8 mouse cellular contexts compared by ENCODE assay signal in genomic region chr5:52618348-52619270, GRCm38 (mm10). TPM values are rescaled to one million over a fixed set of nuclear protein-coding genes. Genes with fewer than 3 reads are reported as not detected.
DNase-seq lines count a peak whose midpoint lies in the region; ATAC-seq and TF ChIP-seq lines count a peak whose summit lies in the region.

No protein-coding gene starts in this region.

- DNase-seq in brain, embryonic 18.5 days (ENCODE audit: low read depth, low spot score), result peak; percentile 61
- peak; percentile 89 for DNase-seq in forebrain, embryonic 14.5 days (ENCODE audit: low spot score)
- peak; percentile 67 to 75 for DNase-seq in layer of hippocampus, postnatal 10 days (ENCODE audit: low spot score in 2 of 2)
- DNase-seq in lung, postnatal 14 days, result peak; percentile 9
- peak; percentile 84 to 87 for DNase-seq in right cerebral cortex, postnatal 36 days (ENCODE audit: low spot score in 2 of 2)
- no peak for DNase-seq in ovary, postnatal 36 days (ENCODE audit: low spot score)

- WGBS in forebrain, embryonic 14.5 days, result under 1% methylated on average over 41 of the region's 41 CpGs
- WGBS in heart, embryonic 16.5 days, result 1% methylated on average over 41 of the region's 41 CpGs

- TF ChIP-seq CTCF in C2C12 (IDR thresholded peaks at IDR 0.05; ENCODE audit: control insufficient read depth, insufficient read depth, insufficient read length), result no peak

- H3K4me2 ChIP-seq in forebrain, embryonic 14.5 days (ENCODE audit: low read length), result peak overlapping the region; percentile 75
- peak overlapping the region; percentile 66 for H3K4me2 ChIP-seq in heart, embryonic 16.5 days (ENCODE audit: low read depth, low read length)

- H3K4me3 ChIP-seq in C2C12 (ENCODE audit: insufficient read depth, poor library complexity, severe bottlenecking), result no peak overlapping the region
- peak overlapping the region; percentile 37 for H3K4me3 ChIP-seq in forebrain, embryonic 14.5 days (ENCODE audit: low read depth, low read length)
- peak overlapping the region; percentile 43 for H3K4me3 ChIP-seq in heart, embryonic 16.5 days (ENCODE audit: low read length)

- peaks cover 12% of the 10 kb centered on the region for H3K4me1 ChIP-seq in forebrain, embryonic 14.5 days (ENCODE audit: control insufficient read depth, insufficient read depth, low read length)
- H3K4me1 ChIP-seq in heart, embryonic 16.5 days (ENCODE audit: control insufficient read depth, insufficient read depth, low read length), result peaks cover 23% of the 10 kb centered on the region

- no peaks in the 10 kb centered on the region for H3K27me3 ChIP-seq in C2C12 (ENCODE audit: control insufficient read depth, insufficient read depth, insufficient read length)
- no peaks in the 10 kb centered on the region for H3K27me3 ChIP-seq in forebrain, embryonic 14.5 days (replicated peaks; ENCODE audit: control insufficient read depth, insufficient read depth, low read length)
- no peaks in the 10 kb centered on the region for H3K27me3 ChIP-seq in heart, embryonic 16.5 days (ENCODE audit: control insufficient read depth, insufficient read depth, low read length)

- no peaks in the 10 kb centered on the region for H3K9me3 ChIP-seq in forebrain, embryonic 14.5 days (replicated peaks; ENCODE audit: control insufficient read depth, low read length)
- H3K9me3 ChIP-seq in heart, embryonic 16.5 days (replicated peaks; ENCODE audit: control insufficient read depth, low read length), result no peaks in the 10 kb centered on the region

- no peaks in the 10 kb centered on the region for H3K36me3 ChIP-seq in C2C12 (ENCODE audit: control insufficient read depth, insufficient read depth)
- no peaks in the 10 kb centered on the region for H3K36me3 ChIP-seq in forebrain, embryonic 14.5 days (ENCODE audit: control insufficient read depth, insufficient read depth, low read length)
- H3K36me3 ChIP-seq in heart, embryonic 16.5 days (ENCODE audit: control insufficient read depth, insufficient read depth), result no peaks in the 10 kb centered on the region

- peak; percentile 91 for ATAC-seq in forebrain, embryonic 14.5 days
- ATAC-seq in heart, embryonic 16.5 days (replicated peaks; ENCODE audit: extremely low read depth, insufficient read depth, low FRiP score), result peak; percentile 91

- no peaks in the 10 kb centered on the region for H3K79me2 ChIP-seq in C2C12 (ENCODE audit: control insufficient read depth, insufficient read depth)

- peak overlapping the region; percentile 72 for H3K27ac ChIP-seq in forebrain, embryonic 14.5 days (ENCODE audit: low read depth, low read length)
- peak overlapping the region; percentile 85 for H3K27ac ChIP-seq in heart, embryonic 16.5 days (ENCODE audit: low read length)

- H3K9ac ChIP-seq in forebrain, embryonic 14.5 days (ENCODE audit: low read length), result peak overlapping the region; percentile 44
- H3K9ac ChIP-seq in heart, embryonic 16.5 days (ENCODE audit: low read length), result peak overlapping the region; percentile 62

- H3ac ChIP-seq in C2C12 (ENCODE audit: control insufficient read depth, insufficient read length, low read depth), result no peak overlapping the region

- no peaks in the 10 kb centered on the region for H3K79me3 ChIP-seq in C2C12 (ENCODE audit: low read depth)

TF ChIP-seq in C2C12, 6 proteins besides CTCF, POLR2A, EP300 and RAD21:
- peak; percentile 35 for TF ChIP-seq MYOD1 (IDR thresholded peaks at IDR 0.05; ENCODE audit: control insufficient read depth, insufficient read length, low read depth)
- TF ChIP-seq MAX (IDR thresholded peaks at IDR 0.05), result no peak
TF ChIP-seq in C2C12: peak in this region for 1.

RNA-seq across cellular contexts. Expression of gene Sepsecs, which starts 50.9 kb away (rescaled TPM):
- 3.3 TPM for polyA plus RNA-seq in C2C12 (2012; fragmentation: generic; extraction: Trizol)
- polyA plus RNA-seq in forebrain, embryonic 14.5 days (2014; fragmentation: Nextera tagmentation; extraction: Ambion mirVana), result 6.8 and 8.2 TPM in 2 replicates
- polyA plus RNA-seq in heart, embryonic 16.5 days (2015; fragmentation: Nextera tagmentation; extraction: Ambion mirVana), result 6.1 and 6.4 TPM in 2 replicates
- total RNA-seq in layer of hippocampus, postnatal 10 days (2021), result 10 to 100 TPM; 10.0 to 10.6 TPM

RNA-seq across cellular contexts. Expression of gene Lgi2, which starts 52.3 kb away (rescaled TPM):
- polyA plus RNA-seq in C2C12 (2012; fragmentation: generic; extraction: Trizol), result 0.01 TPM
- 1.4 and 1.7 TPM in 2 replicates for polyA plus RNA-seq in forebrain, embryonic 14.5 days (2014; fragmentation: Nextera tagmentation; extraction: Ambion mirVana)
- 1.5 and 1.7 TPM in 2 replicates for polyA plus RNA-seq in heart, embryonic 16.5 days (2015; fragmentation: Nextera tagmentation; extraction: Ambion mirVana)
- 10 to 100 TPM; 36.2 to 40.3 TPM for total RNA-seq in layer of hippocampus, postnatal 10 days (2021)
